Mouse (Mus musculus): ENCODE data around the gene Pet100. TPM values are rescaled to one million over a fixed set of nuclear protein-coding genes. Genes with fewer than 3 reads are reported as not detected.

Pet100 gene
- total RNA-seq (2023) = 122 and 124 TPM in 2 replicates

DNA sequence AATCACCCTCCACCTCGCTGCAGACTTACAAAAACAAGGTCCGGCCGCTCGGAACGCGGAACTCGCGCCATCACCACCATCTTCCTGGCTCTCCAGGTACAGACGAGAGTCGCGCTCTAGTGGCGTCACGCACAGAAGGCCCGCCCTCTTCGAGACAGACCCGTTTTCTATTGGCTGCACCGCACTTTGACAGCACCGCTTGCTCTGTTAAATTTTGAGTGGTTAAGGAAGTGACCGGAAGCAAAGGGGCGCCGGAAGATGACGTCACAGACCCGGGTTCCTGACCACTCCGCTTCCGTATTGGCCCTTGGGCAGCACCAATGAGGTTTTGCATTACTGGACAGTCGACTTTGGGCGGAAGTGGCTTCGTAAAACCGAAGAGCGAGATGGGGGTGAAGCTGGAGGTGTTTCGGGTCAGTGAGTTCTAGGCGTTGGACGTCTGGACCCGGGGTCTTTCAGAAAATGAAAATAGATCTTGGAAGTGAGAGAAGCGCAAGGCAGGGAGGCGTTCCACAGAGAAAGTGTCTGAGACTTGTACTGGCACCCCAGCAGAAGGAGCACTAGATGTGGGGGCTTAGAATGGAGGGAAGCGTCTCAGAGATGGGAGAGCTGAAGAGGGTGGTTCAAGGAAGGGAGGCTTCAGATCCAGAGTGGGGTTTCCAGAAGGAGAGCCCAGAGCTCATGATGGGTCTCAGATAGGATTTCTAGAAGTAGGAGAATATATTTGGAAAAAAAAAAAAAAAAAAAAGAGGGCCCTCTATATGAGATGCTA, at the start of gene Pet100, which contains the start of gene Xab2:
Gene Pet100 (plus strand): TSS at position 350 of the 772 bp plus-strand sequence.
Gene Xab2 (minus strand): TSS at position 118 of the 772 bp plus-strand sequence.

DNA sequence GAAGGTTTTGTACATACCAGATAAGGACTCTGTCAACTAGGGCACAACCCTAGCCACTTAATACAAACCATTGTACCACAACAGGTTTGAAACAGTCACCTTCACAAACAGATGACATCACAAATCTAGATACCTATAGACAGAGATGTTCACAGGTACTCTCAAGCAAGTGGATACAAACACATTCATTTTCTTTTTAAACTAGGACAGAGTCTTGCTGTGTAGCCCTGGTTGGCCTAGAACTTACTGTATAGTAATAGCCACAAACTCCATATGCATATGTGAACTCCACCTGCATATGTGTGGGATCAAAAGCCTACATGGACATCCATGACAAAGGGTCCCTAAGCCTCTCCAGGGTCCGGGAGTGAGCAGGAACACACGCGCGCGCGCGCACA, 34.4 kb upstream of the Pet100 start, which contains the start of gene Camsap3:
Gene Camsap3 (plus strand): TSS at position 301 of the 398 bp plus-strand sequence.

DNA sequence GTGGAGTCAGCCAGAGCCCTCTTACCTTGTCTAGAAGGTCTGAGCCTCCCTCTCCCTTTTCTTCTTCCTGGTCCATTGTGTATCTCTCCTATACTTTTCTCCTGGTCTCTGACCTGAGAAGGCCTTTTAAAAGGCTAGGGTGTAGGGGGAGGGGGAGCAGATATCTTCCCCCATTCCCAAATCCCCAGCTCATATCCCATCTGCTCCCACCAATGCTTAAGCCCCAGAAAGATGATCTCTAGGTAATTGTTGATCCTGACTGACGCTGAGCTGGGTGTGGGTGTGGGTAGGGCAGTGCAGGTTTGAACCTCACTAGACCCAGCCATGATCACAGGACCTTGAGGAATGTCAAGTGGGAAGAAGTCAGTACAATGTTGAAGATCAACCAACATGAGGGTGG, 4.1 kb downstream of the Pet100 start, which contains the start of gene Pcp2:
Gene Pcp2 (minus strand): TSS at position 101 of the 400 bp plus-strand sequence.

DNA sequence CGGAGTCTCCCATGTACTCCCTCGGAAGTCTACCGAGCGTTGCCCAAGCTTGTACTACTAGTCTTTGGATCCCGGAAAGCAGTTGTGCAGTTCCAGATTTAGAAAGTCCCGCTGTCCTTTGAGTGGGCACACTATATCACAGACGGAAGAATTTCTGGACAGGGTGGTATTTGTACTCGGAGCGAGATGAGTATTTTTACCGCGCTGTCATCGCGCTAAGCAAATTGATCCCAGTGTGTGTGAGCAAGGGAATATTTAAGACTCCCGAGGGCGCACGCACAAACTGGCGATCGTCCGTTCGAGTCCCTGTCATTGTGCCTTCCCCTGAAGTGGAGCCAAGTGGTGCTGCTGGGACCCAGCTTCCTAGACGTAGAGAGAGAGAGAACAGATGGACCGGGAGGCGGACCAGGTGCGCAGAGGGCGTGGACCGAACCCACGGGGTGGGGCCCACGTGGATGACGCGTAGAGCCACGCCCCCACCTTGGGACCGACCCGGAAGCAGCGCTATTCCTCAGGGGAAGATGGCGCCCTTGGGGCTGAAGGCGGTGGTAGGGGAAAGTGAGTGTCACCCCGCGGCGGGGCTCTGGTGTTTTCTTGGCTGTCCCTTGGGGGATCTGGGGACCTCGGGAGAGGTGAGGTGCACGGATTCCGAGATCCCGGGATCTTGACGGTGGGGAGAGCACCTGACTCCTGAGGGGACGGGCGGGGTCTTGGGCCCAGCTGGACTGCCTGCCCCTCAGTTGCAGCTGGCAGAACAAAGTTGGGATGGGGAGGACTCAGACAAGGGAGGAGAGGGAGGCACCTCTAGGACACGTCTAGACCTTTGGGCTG, 9.5 kb downstream of the Pet100 start, which contains the start of gene Stxbp2:
Gene Stxbp2 (plus strand): TSS at position 309 of the 831 bp plus-strand sequence.

DNA sequence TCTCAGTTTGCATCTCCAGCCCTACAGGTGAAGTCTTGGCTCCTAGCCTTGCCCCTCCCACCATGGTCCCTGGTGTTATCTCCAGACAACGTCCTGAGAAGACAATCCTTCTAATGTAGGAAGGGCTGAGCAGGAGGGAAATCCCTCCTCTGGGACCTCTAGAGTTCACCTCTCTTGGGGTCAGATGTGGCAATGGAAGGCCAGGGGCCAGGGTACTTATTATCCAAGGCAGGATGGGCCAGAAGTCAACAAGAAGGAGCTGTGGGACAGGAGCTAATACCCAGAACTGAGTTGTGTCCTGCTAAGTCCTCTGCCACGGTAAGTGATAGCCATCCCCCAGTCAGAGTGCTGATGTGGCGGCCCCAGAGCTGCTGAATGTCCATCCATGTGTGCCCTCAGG, 34.2 kb downstream of the Pet100 start, which contains the start of gene Retn:
Gene Retn (plus strand): TSS at position 245 of the 400 bp plus-strand sequence.

DNA sequence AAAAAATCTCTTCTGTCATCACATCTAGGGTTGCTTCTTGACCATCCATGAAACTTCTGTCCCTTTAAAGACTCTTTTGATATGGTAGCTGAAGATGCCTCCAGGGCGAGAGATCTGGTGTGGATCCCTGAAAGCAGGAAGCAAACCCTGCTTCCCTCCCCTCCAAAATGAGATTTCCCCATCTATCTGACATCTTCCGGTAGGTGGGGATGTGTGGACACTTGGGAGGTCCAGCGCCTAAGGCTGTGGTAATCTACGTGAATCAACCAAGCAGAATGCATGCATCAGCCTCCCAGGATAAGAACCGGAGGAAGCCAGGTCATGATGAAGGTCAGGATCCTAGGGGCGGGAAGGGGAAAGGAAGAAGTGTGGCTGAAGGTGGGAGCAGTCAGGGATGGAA, 44.2 kb downstream of the Pet100 start, which contains the start of gene Mcemp1:
Gene Mcemp1 (plus strand): TSS at position 248 of the 400 bp plus-strand sequence.

DNA sequence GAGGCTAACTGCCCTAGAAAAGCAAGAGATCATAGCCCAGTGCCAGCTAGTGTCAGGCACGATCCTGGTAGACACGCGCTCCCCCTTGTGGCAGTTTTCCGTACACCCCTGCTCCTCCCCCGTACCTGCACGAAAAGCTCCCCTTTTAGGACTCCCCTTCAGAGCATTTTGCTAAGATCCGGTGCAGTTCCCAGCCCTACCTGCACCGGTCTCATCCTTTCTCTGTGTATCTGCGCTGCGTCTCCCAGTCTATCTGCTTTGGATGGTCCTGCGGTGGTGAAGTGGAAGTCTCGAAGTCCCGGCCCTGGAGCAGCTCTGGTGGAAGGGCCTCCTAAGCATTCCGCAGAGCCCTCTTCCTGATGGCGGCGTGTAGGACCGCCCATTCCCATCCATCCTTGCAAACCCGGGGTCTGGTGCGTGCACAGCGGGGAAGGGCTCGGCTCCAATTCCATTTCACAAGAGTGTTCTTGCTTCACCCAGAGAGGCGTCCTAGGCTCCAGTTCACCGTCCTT, 50.7 kb downstream of the Pet100 start, which contains the start of gene Fcor:
Gene Fcor (minus strand): TSS at position 383 of the 512 bp plus-strand sequence.

Other genes starting within 250 kb of the Pet100 start
- 92.2 and 115 TPM in 2 replicates for gene Arhgef18, start 228.5 kb upstream of the Pet100 start, total RNA-seq (2023)
- 0.50 and 1.0 TPM in 2 replicates for gene Pex11g, start 153.9 kb upstream of the Pet100 start, total RNA-seq (2023)
- gene Tex45, start 150.7 kb upstream of the Pet100 start, total RNA-seq (2023) = 1.7 and 3.9 TPM in 2 replicates
- 3.0 and 5.0 TPM in 2 replicates for gene Zfp358, start 128.4 kb upstream of the Pet100 start, total RNA-seq (2023)
- gene Mcoln1, start 121.1 kb upstream of the Pet100 start, total RNA-seq (2023) = 26.7 and 31.6 TPM in 2 replicates
- 20.0 and 20.5 TPM in 2 replicates for gene Pnpla6, start 106.2 kb upstream of the Pet100 start, total RNA-seq (2023)
- gene C330021F23Rik, start 53.6 kb upstream of the Pet100 start, total RNA-seq (2023) = not detected in 2 replicates
- 0.16 TPM in 1 of 2 replicates, not detected in the other for gene Camsap3, start 34.3 kb upstream of the Pet100 start, total RNA-seq (2023)
- gene Xab2, start 232 bp upstream of the Pet100 start, total RNA-seq (2023) = 45.1 and 47.4 TPM in 2 replicates
- not detected in 2 replicates for gene Pcp2, start 4.0 kb downstream of the Pet100 start, total RNA-seq (2023)
- 317 and 390 TPM in 2 replicates for gene Stxbp2, start 9.4 kb downstream of the Pet100 start, total RNA-seq (2023)
- gene Retn, start 34.2 kb downstream of the Pet100 start, total RNA-seq (2023) = 1.4 and 1.9 TPM in 2 replicates
- 329 and 340 TPM in 2 replicates for gene Mcemp1, start 44.2 kb downstream of the Pet100 start, total RNA-seq (2023)
- gene Fcor, start 50.8 kb downstream of the Pet100 start, total RNA-seq (2023) = 4.6 and 5.0 TPM in 2 replicates
- 10.4 and 12.5 TPM in 2 replicates for gene Trappc5, start 54.8 kb downstream of the Pet100 start, total RNA-seq (2023)
- gene Fcer2a, start 72.6 kb downstream of the Pet100 start, total RNA-seq (2023) = 0.18 and 0.35 TPM in 2 replicates
- gene Clec4g, start 99.1 kb downstream of the Pet100 start, total RNA-seq (2023) = not detected in 2 replicates
- gene Cd209a, start 127.4 kb downstream of the Pet100 start, total RNA-seq (2023) = 2.9 and 4.1 TPM in 2 replicates
- gene Cd209e, start 232.8 kb downstream of the Pet100 start, total RNA-seq (2023) = not detected in 2 replicates